Mouse (Mus musculus): Measurements from ENCODE around the gene Tbc1d22b.
"Not testable (repeated sequence)": the region's sequence is repeated elsewhere in the genome, so short reads cannot be mapped to it uniquely, and the experiment has no call there.

Gene Tbc1d22b

DNA sequence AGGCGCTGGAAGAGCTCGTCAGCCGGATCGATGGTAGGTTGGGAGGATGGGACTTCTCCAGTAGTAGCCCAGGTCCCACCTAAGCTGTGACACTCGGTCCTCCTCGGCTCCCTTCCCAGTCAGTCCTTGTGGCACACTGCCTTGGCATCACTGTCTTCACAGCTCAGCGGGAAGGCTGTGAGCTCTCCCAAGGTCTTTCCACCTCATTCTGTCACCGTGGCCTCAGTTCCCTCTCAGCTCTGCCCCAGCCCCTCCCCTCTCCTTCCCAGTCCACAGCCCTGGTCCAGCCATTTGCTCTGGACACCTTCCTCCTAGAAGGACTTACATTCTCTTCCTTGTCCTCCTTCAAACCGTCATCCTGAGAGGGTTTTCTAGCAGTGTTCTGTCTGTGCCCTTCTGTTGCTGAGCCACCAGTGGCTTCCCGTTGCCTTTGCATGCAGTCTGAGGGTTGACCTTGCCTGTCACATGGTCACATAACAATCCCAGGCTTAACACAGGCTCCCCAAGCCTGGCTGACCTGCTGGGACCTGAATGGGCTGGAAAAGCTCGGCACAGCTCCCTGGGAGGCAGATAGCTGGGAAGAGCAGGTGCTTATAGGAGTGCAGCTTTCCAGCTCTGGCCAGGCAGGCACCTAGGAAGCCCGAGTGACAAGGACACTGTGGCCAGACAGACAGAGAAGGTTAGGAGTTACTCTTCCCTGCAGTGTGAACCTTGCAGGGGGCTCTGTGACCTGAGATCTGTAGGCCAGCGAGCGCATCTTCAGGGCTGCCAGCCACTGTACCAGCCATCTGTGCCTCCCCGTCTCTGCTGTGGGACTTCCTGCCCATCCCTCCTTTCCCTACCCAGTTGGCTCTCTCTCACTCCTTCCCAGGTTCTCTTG lies 46.5 kb downstream of the Tbc1d22b start:
- no peak for DNase-seq (ENCODE audit: low read depth, low spot score)

GRCm38 (mm10) chr17:29596771-29597132 lies 47.2 kb downstream of the Tbc1d22b start:
- DNase-seq (ENCODE audit: low read depth, low spot score), result no peak

GRCm38 (mm10) chr17:29599051-29599450 lies 49.5 kb downstream of the Tbc1d22b start:
- no peak for DNase-seq (ENCODE audit: low read depth, low spot score)

DNA sequence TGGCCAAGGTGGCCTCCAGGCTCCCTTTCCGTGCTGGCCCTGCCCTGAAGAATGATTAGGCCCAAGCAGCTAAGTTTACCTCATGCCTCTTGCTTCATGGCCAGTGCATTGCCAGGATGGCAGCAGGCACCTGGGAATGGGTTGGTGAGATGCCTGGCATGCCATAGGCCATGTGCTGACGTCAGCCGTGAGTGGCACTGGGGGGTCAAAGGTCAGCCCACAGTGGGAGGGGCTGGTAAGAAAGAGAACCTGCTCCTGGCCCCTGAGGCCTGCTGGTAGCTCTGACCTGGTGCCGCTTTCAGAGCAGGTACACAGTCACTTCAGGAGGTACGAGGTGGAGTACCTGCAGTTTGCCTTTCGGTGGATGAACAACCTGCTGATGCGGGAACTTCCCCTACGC lies 50.0 kb downstream of the Tbc1d22b start:
- DNase-seq (ENCODE audit: low read depth, low spot score), result no peak

DNA sequence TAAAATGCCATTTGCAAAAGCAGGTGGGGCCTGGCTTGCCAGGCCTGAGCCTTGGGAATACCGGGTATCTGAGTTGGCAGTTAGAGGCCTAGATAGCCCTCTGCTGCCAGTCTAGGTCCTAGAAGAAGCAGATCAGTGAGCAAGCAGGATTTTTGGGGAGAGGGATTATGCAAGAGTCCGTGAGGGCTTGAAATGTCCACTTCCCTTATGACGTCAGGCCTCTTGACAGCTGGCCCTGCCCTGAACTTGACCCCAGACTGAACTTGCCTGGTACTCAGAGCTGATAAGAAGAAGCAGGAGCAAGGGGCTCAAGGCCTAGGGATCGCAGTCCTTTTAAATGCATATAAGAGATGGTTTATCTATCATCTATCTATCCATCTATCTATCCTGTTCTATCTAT lies 51.8 kb downstream of the Tbc1d22b start:
- DNase-seq (ENCODE audit: low read depth, low spot score), result no peak

- peak; percentile 59 for DNase-seq (ENCODE audit: low read depth, low spot score)
Measured at GRCm38 (mm10) chr17:29603283-29603682, 53.7 kb downstream of the Tbc1d22b start.

DNA sequence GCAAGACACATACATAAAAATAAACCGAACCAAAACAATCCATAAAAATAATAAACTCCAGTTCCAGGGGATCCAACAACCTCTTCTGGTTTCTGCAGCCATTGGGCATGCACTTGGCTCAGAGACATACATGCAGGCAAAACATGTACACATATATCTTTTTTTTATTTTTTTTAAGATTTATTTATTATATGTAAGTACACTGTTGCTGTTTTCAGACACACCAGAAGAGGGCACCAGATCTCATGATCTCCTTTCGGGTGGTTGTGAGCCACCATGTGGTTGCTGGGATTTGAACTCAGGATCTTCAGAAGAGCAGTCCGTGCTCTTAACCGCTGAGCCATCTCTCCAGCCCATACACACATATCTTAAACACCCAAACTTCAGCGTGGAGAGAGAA lies 63.9 kb downstream of the Tbc1d22b start:
- not testable (repeated sequence) for DNase-seq (ENCODE audit: low read depth, low spot score)

DNA sequence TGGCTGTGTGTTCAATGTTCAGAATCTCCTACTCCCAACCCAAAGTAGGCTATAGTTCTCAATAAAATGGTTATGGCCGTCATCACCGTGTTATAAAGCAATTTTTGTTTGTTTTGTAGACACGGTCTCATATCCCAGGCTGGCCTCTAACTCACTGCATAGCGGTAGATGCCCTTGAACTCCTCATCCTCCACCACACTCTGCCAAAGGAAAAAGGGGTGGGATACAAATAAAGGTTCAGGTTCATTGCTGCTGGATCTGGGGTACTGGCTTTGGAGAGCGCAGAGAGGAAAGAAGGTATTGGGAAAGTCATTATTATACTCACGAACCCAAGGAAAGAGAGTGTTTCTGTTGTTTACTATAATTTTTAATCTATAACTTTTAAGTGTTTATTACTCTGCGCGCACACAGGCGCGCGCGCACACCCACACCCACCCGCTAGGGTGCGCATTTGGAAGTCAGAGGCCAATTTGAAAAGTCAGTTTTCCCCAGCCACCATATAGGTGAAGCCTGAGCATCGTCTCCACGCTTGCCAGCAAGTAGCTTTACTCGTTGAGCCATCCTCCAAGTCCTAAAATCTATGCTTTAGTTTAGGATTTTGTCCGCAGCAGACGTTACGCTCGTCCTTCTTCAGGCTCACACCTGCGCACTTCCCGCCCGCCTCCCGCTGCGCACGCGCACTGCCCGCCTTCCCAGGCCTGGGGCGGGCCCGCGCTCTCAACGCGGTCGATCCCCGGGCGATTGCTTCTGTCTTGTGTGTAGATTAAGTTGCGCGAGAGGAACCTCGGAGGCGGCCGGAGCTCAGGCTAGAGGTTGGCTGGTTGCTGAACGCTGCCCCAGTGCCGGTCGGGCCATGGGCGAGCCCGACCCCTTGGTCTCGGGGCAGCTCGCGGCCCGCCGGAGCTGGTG lies 64.8 kb downstream of the Tbc1d22b start, which contains the start of the genes Rnf8 and Gm28043:
Gene Rnf8, plus strand, starts transcription at position 676 of the 909 bp plus-strand sequence.
Gene Gm28043, plus strand, starts transcription at position 762 of the 909 bp plus-strand sequence.
- peak; percentile 92 for DNase-seq (ENCODE audit: low read depth, low spot score)

- DNase-seq (ENCODE audit: low read depth, low spot score), result peak; percentile 46
Measured at GRCm38 (mm10) chr17:29615024-29615551, 65.5 kb downstream of the Tbc1d22b start.

- no peak for DNase-seq (ENCODE audit: low read depth, low spot score)
Measured at GRCm38 (mm10) chr17:29615616-29616015, 66.0 kb downstream of the Tbc1d22b start.

GRCm38 (mm10) chr17:29619231-29619630 lies 69.6 kb downstream of the Tbc1d22b start:
- no peak for DNase-seq (ENCODE audit: low read depth, low spot score)

DNA sequence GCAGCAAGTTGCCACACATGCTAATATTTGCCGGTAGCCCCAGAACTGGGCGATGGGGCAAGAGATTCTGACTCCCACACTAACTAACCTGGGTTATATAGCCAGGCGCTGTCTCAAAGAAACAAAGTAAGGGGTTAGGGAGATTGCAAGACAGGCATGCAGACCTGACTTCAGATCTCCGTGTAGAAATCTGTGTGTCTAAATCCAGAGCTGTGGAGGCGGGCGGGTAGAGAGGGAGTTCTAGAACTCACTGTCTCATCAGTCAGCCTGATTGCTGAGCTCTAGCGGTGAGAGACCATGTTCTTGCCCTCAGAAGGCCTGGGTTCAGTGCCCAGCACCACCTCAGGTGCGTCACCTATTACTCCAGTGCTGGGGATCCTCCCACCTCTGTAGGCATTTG lies 73.9 kb downstream of the Tbc1d22b start:
- no peak for DNase-seq (ENCODE audit: low read depth, low spot score)

DNA sequence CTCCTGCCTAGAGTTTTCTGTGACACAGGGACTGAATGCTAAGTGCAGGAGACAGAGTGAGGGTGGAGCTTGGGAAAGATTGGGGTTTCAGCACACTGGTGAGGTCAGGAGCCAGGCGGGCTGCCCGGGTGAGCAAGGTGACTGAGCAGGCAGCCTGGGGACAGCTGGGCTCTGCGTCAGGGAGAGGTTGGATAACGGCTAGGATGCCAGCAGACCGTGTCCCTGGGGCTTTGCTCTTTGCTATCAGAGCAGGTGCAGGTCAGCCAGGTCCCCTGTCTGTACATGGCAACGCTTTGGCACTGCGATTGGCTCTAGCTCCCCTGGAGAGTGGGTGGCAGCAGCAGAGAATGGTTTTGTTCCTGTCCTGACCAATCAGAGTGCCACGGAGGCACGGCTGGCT lies 77.7 kb downstream of the Tbc1d22b start:
- no peak for DNase-seq (ENCODE audit: low read depth, low spot score)

GRCm38 (mm10) chr17:29628946-29629345 lies 79.4 kb downstream of the Tbc1d22b start:
- no peak for DNase-seq (ENCODE audit: low read depth, low spot score)

DNA sequence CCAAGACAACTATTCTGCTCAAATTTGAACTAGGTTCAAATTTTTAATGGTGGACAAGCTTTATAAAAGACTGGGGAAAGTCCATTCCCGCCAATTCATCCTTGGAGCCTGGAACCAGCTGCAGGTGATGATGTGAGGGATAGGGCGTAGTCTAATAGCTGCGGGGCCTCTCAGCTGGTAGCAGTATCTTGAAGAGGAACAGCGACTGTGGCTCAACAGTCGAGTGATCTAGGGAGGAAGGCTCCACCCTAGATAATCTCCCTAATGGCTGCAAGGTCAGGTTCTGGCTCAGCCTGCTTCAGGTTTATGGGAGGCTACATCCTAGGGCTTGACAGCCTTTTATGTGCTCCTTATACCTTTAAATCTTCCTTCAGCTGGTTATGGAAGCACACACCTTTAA lies 80.0 kb downstream of the Tbc1d22b start:
- DNase-seq (ENCODE audit: low read depth, low spot score), result no peak

GRCm38 (mm10) chr17:29632312-29632711 lies 82.7 kb downstream of the Tbc1d22b start:
- no peak for DNase-seq (ENCODE audit: low read depth, low spot score)

DNA sequence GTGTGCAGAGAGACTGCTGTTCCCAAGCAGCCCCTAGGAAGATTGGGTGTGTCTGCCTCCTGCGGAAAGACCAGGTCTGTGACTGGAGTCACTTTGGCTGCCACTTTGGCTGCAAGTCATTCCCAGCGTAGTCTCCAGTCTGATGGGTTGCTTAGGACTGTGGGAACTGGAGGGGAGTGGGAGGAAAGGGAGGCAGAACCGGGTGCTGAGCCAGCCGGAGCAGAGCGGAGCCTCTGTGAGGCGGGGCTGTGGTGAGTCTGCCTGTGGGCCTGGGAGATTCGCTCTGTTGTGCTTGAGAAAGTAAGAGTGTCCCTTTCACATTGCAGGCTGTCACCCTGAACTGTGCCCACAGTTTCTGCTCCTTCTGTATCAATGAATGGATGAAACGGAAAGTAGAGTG lies 85.9 kb downstream of the Tbc1d22b start:
- no peak for DNase-seq (ENCODE audit: low read depth, low spot score)

- peak; percentile 31 for DNase-seq (ENCODE audit: low read depth, low spot score)
Measured at GRCm38 (mm10) chr17:29636118-29636517, 86.5 kb downstream of the Tbc1d22b start.

DNA sequence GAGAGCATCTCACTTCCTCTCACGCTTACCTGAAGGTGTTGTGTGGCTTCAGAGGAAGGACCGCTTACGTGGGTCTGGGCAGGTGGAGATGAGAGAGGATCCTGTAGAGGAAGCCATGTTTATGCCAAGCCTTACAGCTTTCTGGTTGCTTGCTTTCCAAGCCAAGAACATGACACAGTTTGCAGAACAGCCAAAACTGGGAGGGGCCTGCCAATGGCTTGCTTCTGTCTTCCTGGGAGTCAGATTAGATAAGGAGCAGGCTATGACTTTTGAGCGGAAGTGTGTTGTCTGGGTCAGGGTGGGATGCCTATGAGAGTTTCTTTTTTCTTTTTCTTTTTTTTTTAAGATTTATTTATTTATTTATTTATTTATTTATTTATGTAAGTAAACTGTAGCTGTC lies 87.8 kb downstream of the Tbc1d22b start:
- no peak for DNase-seq (ENCODE audit: low read depth, low spot score)

GRCm38 (mm10) chr17:29637895-29638294 lies 88.3 kb downstream of the Tbc1d22b start:
- DNase-seq (ENCODE audit: low read depth, low spot score), result peak; percentile 56

- no peak for DNase-seq (ENCODE audit: low read depth, low spot score)
Measured at GRCm38 (mm10) chr17:29640971-29641370, 91.4 kb downstream of the Tbc1d22b start.

- no peak for DNase-seq (ENCODE audit: low read depth, low spot score)
Measured at GRCm38 (mm10) chr17:29642219-29642618, 92.6 kb downstream of the Tbc1d22b start.
